10 mouse cellular contexts compared by ENCODE assay signal in the genomic region with DNA sequence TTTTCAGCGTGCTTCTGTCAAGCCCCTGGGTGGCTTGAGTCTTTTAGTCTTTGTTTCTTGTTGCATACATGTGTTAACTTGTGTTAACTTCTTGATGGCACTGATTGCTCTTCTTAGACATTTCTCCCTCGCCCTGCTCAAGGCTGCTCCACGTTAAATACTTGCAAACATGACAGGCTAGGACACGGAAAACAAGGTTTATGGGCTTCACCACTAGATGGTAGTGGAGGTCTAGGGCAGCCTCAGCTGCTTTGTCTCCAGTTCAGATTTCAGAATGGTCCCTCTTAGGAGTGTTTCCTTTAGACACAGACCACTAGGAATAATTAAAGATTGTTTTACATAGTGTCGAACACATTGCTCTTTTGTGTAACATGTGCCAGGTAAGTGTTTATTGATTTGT. TPM values are rescaled to one million over a fixed set of nuclear protein-coding genes. Genes with fewer than 3 reads are reported as not detected.
DNase-seq lines count a peak whose midpoint lies in the region; ATAC-seq and TF ChIP-seq lines count a peak whose summit lies in the region.
"Had no signal": no experiment of that assay in that cellular context is flagged by ENCODE, and none has a peak within 500 bp of the region (broad histone marks: within the 10 kb centered on the region; RNA-seq: fewer than 3 reads in every experiment).

No protein-coding gene starts in this region.

- TF ChIP-seq EP300 in MEL (IDR thresholded peaks at IDR 0.05; ENCODE audit: low read depth in 1 of 2, low read length in 2 of 2): no peak

- TF ChIP-seq POLR2A in MEL (IDR thresholded peaks at IDR 0.05; ENCODE audit: control insufficient read depth in 1 of 2, insufficient read depth in 1 of 2, low read depth in 1 of 2, low read length in 2 of 2, poor library complexity in 1 of 2): no peak

- peaks cover 0 to 3% of the 10 kb centered on the region in 2 experiments; a peak in 1 of 4 replicates for H3K27me3 ChIP-seq in MEL (ENCODE audit: control insufficient read depth in 1 of 2, insufficient read depth in 2 of 2, low read length in 2 of 2)
- no peaks in the 10 kb centered on the region for H3K27me3 ChIP-seq in midbrain, embryonic 11.5 days (ENCODE audit: control insufficient read depth, insufficient read depth, low read length)
- no peaks in the 10 kb centered on the region for H3K27me3 ChIP-seq in stomach, embryonic 15.5 days (replicated peaks)

- 45% methylated on average over 5 of the region's 5 CpGs for WGBS in midbrain, embryonic 11.5 days
- WGBS in stomach, embryonic 15.5 days: 16% methylated on average over 5 of the region's 5 CpGs

- TF ChIP-seq RAD21 in MEL (IDR thresholded peaks at IDR 0.05; ENCODE audit: low read depth, low read length): peak; percentile 41

- intact Hi-C loops in heart, postnatal 36 days (cut with DNase I): loop anchor here (2.0 to 10.0 kb wide), 4 partner anchors 34 to 570 kb away; no protein-coding TSS in a partner anchor

- peak; percentile 68; the same call in 1 of the 2 replicates for ATAC-seq in midbrain, embryonic 11.5 days (ENCODE audit: low FRiP score)
- 0 out of 2 replicates have a peak, but pooled peaks have one; percentile 56 for ATAC-seq in stomach, embryonic 15.5 days (ENCODE audit: insufficient read depth, low FRiP score, low read depth)

- no peaks in the 10 kb centered on the region for H3K4me1 ChIP-seq in MEL (ENCODE audit: control insufficient read depth in 1 of 2, insufficient read depth in 2 of 2, low read length in 2 of 2)
- no peaks in the 10 kb centered on the region for H3K4me1 ChIP-seq in midbrain, embryonic 11.5 days (ENCODE audit: control insufficient read depth, insufficient read depth, low read length)
- 0 out of 2 replicates have a peak, but pooled peaks cover 4% of the 10 kb centered on the region for H3K4me1 ChIP-seq in stomach, embryonic 15.5 days

- no peaks in the 10 kb centered on the region for H3K36me3 ChIP-seq in MEL (ENCODE audit: control insufficient read depth in 1 of 2, insufficient read depth in 2 of 2, low read length in 2 of 2)
- H3K36me3 ChIP-seq in midbrain, embryonic 11.5 days (ENCODE audit: control insufficient read depth, insufficient read depth, low read length): no peaks in the 10 kb centered on the region
- no peaks in the 10 kb centered on the region for H3K36me3 ChIP-seq in stomach, embryonic 15.5 days
- H3K36me3 ChIP-seq: G1E had no signal

- no peak overlapping the region for H3K9ac ChIP-seq in MEL (ENCODE audit: control insufficient read depth, low read depth, low read length, poor library complexity, severe bottlenecking)
- H3K9ac ChIP-seq in midbrain, embryonic 11.5 days (ENCODE audit: low read length): no peak overlapping the region
- H3K9ac ChIP-seq in stomach, embryonic 15.5 days: no peak overlapping the region

- no peak overlapping the region for H3K4me3 ChIP-seq in MEL (ENCODE audit: control insufficient read depth in 1 of 2, insufficient read depth in 1 of 2, low read depth in 2 of 2, low read length in 2 of 2)
- H3K4me3 ChIP-seq in midbrain, embryonic 11.5 days (ENCODE audit: low read depth, low read length): no peak overlapping the region
- H3K4me3 ChIP-seq in stomach, embryonic 15.5 days (replicated peaks): no peak overlapping the region

- TF ChIP-seq CTCF in MEL (IDR thresholded peaks at IDR 0.05 in 2 of 3, conservative IDR thresholded peaks at IDR 0.05 in 1 of 3; ENCODE audit: control insufficient read depth in 1 of 3, insufficient read depth in 1 of 3, low read depth in 2 of 3, low read length in 3 of 3, poor library complexity in 1 of 3, severe bottlenecking in 1 of 3): peak in 2 of 3 experiments; percentile 29 to 41; a peak in 3 of 6 replicates

- peak; percentile 11 for DNase-seq in gastrocnemius, adult 18-20 months (ENCODE audit: low spot score)
- no peak for DNase-seq in gastrocnemius, adult 8-10 months (ENCODE audit: low spot score in 2 of 2)
- peak; percentile 27 for DNase-seq in MEL (ENCODE audit: low read depth, low spot score)
- DNase-seq in cerebellum, postnatal 36 days: peak; percentile 68 to 77
- peak; percentile 38 to 41 for DNase-seq in heart, postnatal 36 days
- DNase-seq in layer of hippocampus, postnatal 10 days (ENCODE audit: low spot score in 2 of 2): peak; percentile 52 to 66
- DNase-seq in midbrain, embryonic 11.5 days (ENCODE audit: low spot score, missing footprints): peak; percentile 84

- H3K4me2 ChIP-seq in midbrain, embryonic 11.5 days: no peak overlapping the region
- H3K4me2 ChIP-seq in stomach, embryonic 15.5 days: no peak overlapping the region

- no peaks in the 10 kb centered on the region for H3K9me3 ChIP-seq in MEL (replicated peaks; ENCODE audit: insufficient read depth, low read length)
- H3K9me3 ChIP-seq in midbrain, embryonic 11.5 days (ENCODE audit: control insufficient read depth, low read length): no peaks in the 10 kb centered on the region
- no peaks in the 10 kb centered on the region for H3K9me3 ChIP-seq in stomach, embryonic 15.5 days
- H3K9me3 ChIP-seq: G1E had no signal

- H3K79me2 ChIP-seq in MEL (ENCODE audit: control insufficient read depth, insufficient read depth, low read length, poor library complexity): no peaks in the 10 kb centered on the region

- no peak overlapping the region for H3K27ac ChIP-seq in MEL (ENCODE audit: control insufficient read depth, low read depth, low read length)
- H3K27ac ChIP-seq in midbrain, embryonic 11.5 days (ENCODE audit: low read depth, low read length): no peak overlapping the region
- H3K27ac ChIP-seq in stomach, embryonic 15.5 days: no peak overlapping the region

TF ChIP-seq in MEL, 35 proteins besides CTCF, POLR2A, EP300 and RAD21:
- TF ChIP-seq ZKSCAN1 (IDR thresholded peaks at IDR 0.05; ENCODE audit: low read depth, low read length): no peak
- TF ChIP-seq ZMIZ1 (IDR thresholded peaks at IDR 0.05; ENCODE audit: low read depth, low read length): no peak
- TF ChIP-seq CHD1 (IDR thresholded peaks at IDR 0.05; ENCODE audit: low read depth, low read length): no peak
- TF ChIP-seq CHD2 (IDR thresholded peaks at IDR 0.05; ENCODE audit: low read length): no peak

RNA-seq across cellular contexts. Expression of a gene that starts 19.7 kb away (rescaled TPM):
- total RNA-seq in gastrocnemius, adult 18-20 months (2021): not detected
- not detected for total RNA-seq in gastrocnemius, adult 8-10 months (2022)
- total RNA-seq in MEL (2012; rRNA removed): not detected in 2 replicates
- not detected for polyA plus RNA-seq in MEL (2012; ENCODE audit: insufficient read depth in 1 of 2, insufficient read length in 2 of 2, low read depth in 1 of 2, low replicate concordance in 2 of 2, missing spikeins in 1 of 2)
- not detected for total RNA-seq in heart, postnatal 36 days (2021)
- not detected for total RNA-seq in layer of hippocampus, postnatal 10 days (2021)
- 0.23 and 0.26 TPM in 2 replicates for polyA plus RNA-seq in midbrain, embryonic 11.5 days (2014; fragmentation: Nextera tagmentation; extraction: Ambion mirVana)
- 8.0 and 13.0 TPM in 2 replicates for polyA plus RNA-seq in stomach, embryonic 15.5 days (2015; fragmentation: Nextera tagmentation; extraction: Ambion mirVana)
- total RNA-seq: layer of hippocampus, adult 8-10 months had no signal
- polyA plus RNA-seq: G1E had no signal

RNA-seq across cellular contexts. Expression of a gene that starts 21.8 kb away (rescaled TPM):
- 1 to 10 TPM; 1.2 to 1.8 TPM for total RNA-seq in gastrocnemius, adult 18-20 months (2021)
- total RNA-seq in gastrocnemius, adult 8-10 months (2022): 1 to 10 TPM in 3 of 4 experiments, under 1 TPM in 1; 0.90 to 2.7 (median 1.2) TPM
- total RNA-seq in MEL (2012; rRNA removed): 0.08 and 0.10 TPM in 2 replicates
- under 1 TPM in 1 of 2 experiments, not detected in 1; 0.13 TPM for polyA plus RNA-seq in MEL (2012; ENCODE audit: insufficient read depth in 1 of 2, insufficient read length in 2 of 2, low read depth in 1 of 2, low replicate concordance in 2 of 2, missing spikeins in 1 of 2)
- 1 to 10 TPM; 5.0 to 5.8 TPM for total RNA-seq in heart, postnatal 36 days (2021)
- 1 to 10 TPM; 1.1 to 1.6 TPM for total RNA-seq in layer of hippocampus, postnatal 10 days (2021)
- polyA plus RNA-seq in midbrain, embryonic 11.5 days (2014; fragmentation: Nextera tagmentation; extraction: Ambion mirVana): 1.0 and 1.4 TPM in 2 replicates
- 5.1 and 6.6 TPM in 2 replicates for polyA plus RNA-seq in stomach, embryonic 15.5 days (2015; fragmentation: Nextera tagmentation; extraction: Ambion mirVana)
- polyA plus RNA-seq: G1E had no signal

RNA-seq across cellular contexts. Expression of a gene that starts 35.4 kb away (rescaled TPM):
- under 1 TPM in 1 of 2 experiments, not detected in 1; 0.33 TPM for total RNA-seq in gastrocnemius, adult 18-20 months (2021)
- under 1 TPM in 2 of 4 experiments, not detected in 2; 0.11 to 0.22 TPM for total RNA-seq in gastrocnemius, adult 8-10 months (2022)
- total RNA-seq in MEL (2012; rRNA removed): not detected in 2 replicates
- polyA plus RNA-seq in MEL (2012; ENCODE audit: insufficient read depth in 1 of 2, insufficient read length in 2 of 2, low read depth in 1 of 2, low replicate concordance in 2 of 2, missing spikeins in 1 of 2): not detected
- total RNA-seq in heart, postnatal 36 days (2021): 1 to 10 TPM in 1 of 2 experiments, under 1 TPM in 1; 0.64 to 1.1 TPM
- 10 to 100 TPM in 1 of 2 experiments, 1 to 10 TPM in 1; 9.2 to 11.4 TPM for total RNA-seq in layer of hippocampus, postnatal 10 days (2021)
- 1.2 and 1.4 TPM in 2 replicates for polyA plus RNA-seq in midbrain, embryonic 11.5 days (2014; fragmentation: Nextera tagmentation; extraction: Ambion mirVana)
- polyA plus RNA-seq in stomach, embryonic 15.5 days (2015; fragmentation: Nextera tagmentation; extraction: Ambion mirVana): 1.7 TPM in 2 replicates
- polyA plus RNA-seq: G1E had no signal

Comparison
In these comparisons a context has a peak if more than half of its experiments do, and no peak if none do; other contexts are left out.
1. DNase-seq: peak in gastrocnemius, adult 18-20 months (single experiment), MEL (single experiment), cerebellum, postnatal 36 days (2 of 2), heart, postnatal 36 days (2 of 2), layer of hippocampus, postnatal 10 days (2 of 2) and midbrain, embryonic 11.5 days (single experiment); none in gastrocnemius, adult 8-10 months (0 of 2).
2. RNA of a gene that starts 35.4 kb away (total RNA-seq): 9.2 to 11.4 TPM in layer of hippocampus, postnatal 10 days; 0.64 to 1.1 TPM in heart, postnatal 36 days, 0.33 TPM in gastrocnemius, adult 18-20 months, 0.11 to 0.22 TPM in gastrocnemius, adult 8-10 months and not detected in MEL; every median in the first group is over 4 times any median in the second.